Mouse (Mus musculus) hindbrain, embryonic 13.5 days (tissue): ENCODE data around the gene Utp11. TPM values are rescaled to one million over a fixed set of nuclear protein-coding genes. Genes with fewer than 3 reads are reported as not detected.

ENCODE experiments used
- ATAC-seq: fragments of 200-750 bp; cut with Nextera tagmentation; 2 replicates; pipeline ENCODE4 v1.8.0; 2017; ENCODE audit warnings: moderate TSS enrichment; ENCODE audit not compliant: low FRiP score
- H3K27ac ChIP-seq: fragments of 300-500 bp; sonication (generic); 2 replicates; pipeline ENCODE4 v1.5.1; 2015; ENCODE audit warnings: inconsistent platforms, mild to moderate bottlenecking, moderate library complexity
- H3K27me3 ChIP-seq: fragments of 300-500 bp; sonication (generic); 2 replicates; pipeline ENCODE4 v1.6.1; 2015; ENCODE audit warnings: mild to moderate bottlenecking, inconsistent platforms
- H3K36me3 ChIP-seq: fragments of 300-500 bp; sonication (generic); 2 replicates; pipeline ENCODE4 v1.6.1; 2015; ENCODE audit warnings: mild to moderate bottlenecking, inconsistent platforms
- H3K4me1 ChIP-seq: fragments of 300-500 bp; sonication (generic); replicated peaks from 2 replicates; pipeline ENCODE4 v1.6.1; 2015; ENCODE audit warnings: inconsistent platforms
- H3K4me2 ChIP-seq: fragments of 300-500 bp; sonication (generic); 2 replicates; pipeline ENCODE4 v1.6.1; 2015; ENCODE audit warnings: inconsistent platforms, mild to moderate bottlenecking, moderate library complexity
- H3K4me3 ChIP-seq: fragments of 300-500 bp; sonication (generic); 2 replicates; pipeline ENCODE4 v1.5.1; 2015; ENCODE audit warnings: mild to moderate bottlenecking, inconsistent platforms
- H3K9ac ChIP-seq: fragments of 300-500 bp; sonication (generic); 2 replicates; pipeline ENCODE4 v1.6.1; 2015; ENCODE audit warnings: mild to moderate bottlenecking, inconsistent platforms
- H3K9me3 ChIP-seq: fragments of 300-500 bp; sonication (generic); 2 replicates; pipeline ENCODE4 v1.6.1; 2016; ENCODE audit warnings: inconsistent platforms
- WGBS: fragments of 180-500 bp; shearing (Covaris S2); methylation state at CpG from one replicate; pipeline ENCODE4 v1.1.7; 2015; 5-methylcytosine and 5-hydroxymethylcytosine counted together
- polyA plus RNA-seq: library from polyadenylated mRNA; unstranded; fragments of >200 nt; fragmentation: Nextera tagmentation; extraction: Ambion mirVana; gene quantifications from 2 replicates; pipeline ENCODE4 v1.2.1, GENCODE M21; 2015

Utp11 gene
- polyA plus RNA-seq, 1 experiment from 2014 or later: 47.9 TPM

DNA sequence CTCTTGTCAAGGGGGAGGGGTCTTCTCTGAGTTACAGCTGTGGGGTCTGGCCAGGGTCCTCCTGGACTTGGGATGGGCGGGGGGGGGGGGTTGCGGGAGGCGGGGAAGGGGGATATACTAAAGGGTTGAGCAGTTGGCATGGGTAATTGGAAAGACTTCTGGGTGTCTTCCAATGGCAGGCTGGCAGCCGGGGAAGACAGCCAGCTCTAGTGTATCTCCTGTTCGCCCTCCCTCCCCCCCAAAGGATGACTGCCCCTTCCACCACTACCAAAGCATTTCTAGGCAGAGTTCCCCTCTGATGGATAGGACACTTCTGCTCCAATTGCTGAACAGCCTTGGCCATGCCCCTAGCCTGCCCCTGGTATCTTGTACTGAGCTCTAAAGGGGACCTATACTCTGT is 8.5 kb upstream of the Utp11 start:
- Histone ChIP-seq H3K4me2 (peak overlapping the region; percentile 97), H3K36me3 (no peaks in the 10 kb centered on the region), H3K27ac (no peak overlapping the region), H3K4me3 (peak overlapping the region; percentile 58; the same call in 1 of the 2 replicates), H3K9ac (peak overlapping the region; percentile 80; the same call in 1 of the 2 replicates), H3K9me3 (no peaks in the 10 kb centered on the region), H3K4me1 (peaks cover 41% of the 10 kb centered on the region), H3K27me3 (peaks cover 77% of the 10 kb centered on the region)
- 57% methylated on average over 5 of the region's 5 CpGs for WGBS
- no peak for ATAC-seq

DNA sequence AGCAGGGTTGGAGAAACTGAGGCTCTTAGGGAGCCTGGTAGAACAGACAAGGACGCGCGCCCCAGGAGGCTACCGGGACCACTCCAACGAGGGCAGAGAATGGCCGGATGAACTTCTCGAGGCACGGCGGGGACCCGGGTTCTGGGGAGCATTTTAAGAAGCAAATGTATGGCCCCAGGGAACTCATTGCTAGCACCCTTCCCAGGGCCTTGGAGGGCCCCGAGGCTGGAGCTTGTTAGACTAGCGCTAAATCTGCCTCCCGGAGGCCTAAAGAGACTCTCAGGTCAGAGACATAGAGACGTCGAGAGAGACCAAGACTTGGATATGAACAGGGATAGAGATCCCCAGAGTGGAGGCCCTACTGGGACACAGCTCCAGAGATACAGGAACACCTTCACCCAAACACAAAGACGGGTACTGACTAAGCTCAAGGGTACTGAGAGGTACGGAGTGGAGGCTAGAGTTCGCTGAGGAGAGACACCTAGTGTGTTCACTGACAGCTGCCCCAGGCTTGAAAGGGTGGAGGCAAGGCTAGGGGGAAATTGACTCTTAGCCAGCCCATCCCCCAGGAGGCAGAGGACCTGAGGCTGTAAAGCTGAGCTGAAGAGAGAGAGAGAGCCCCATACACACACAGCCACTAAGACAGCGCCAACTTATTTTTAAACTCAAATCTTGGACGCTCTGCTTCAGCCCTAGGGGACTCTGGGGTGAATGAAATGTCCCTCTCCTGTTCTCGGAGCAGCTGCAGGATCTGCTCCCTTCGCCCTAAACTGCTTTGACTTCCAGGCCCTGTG is 7.8 kb upstream of the Utp11 start:
- Histone ChIP-seq H3K4me1 (peaks cover 41% of the 10 kb centered on the region), H3K9ac (peak overlapping the region; percentile 80), H3K27me3 (peaks cover 79% of the 10 kb centered on the region), H3K36me3 (no peaks in the 10 kb centered on the region), H3K27ac (no peak overlapping the region), H3K4me2 (peak overlapping the region; percentile 97), H3K4me3 (peak overlapping the region; percentile 58), H3K9me3 (no peaks in the 10 kb centered on the region)
- ATAC-seq: no peak
- 4% methylated on average over 22 of the region's 22 CpGs for WGBS

GRCm38 (mm10) chr4:124700248-124700971 is 7.0 kb upstream of the Utp11 start, which contains the start of gene Fhl3:
Fhl3 (plus strand) TSS chr4:124700701.
- Histone ChIP-seq H3K4me2 (peak within 1 kb of the TSS; percentile 97), H3K4me1 (peaks cover 41% of the 10 kb centered on the region), H3K36me3 (no peaks in the 10 kb centered on the region), H3K27ac (no peak within 1 kb of the TSS; the same call in 1 of the 2 replicates), H3K27me3 (peaks cover 84% of the 10 kb centered on the region), H3K9me3 (no peaks in the 10 kb centered on the region), H3K9ac (peak within 1 kb of the TSS; percentile 80), H3K4me3 (peak within 1 kb of the TSS; percentile 58)
- under 1% methylated on average over 54 of the region's 59 CpGs for WGBS
- ATAC-seq: peak; percentile 26

DNA sequence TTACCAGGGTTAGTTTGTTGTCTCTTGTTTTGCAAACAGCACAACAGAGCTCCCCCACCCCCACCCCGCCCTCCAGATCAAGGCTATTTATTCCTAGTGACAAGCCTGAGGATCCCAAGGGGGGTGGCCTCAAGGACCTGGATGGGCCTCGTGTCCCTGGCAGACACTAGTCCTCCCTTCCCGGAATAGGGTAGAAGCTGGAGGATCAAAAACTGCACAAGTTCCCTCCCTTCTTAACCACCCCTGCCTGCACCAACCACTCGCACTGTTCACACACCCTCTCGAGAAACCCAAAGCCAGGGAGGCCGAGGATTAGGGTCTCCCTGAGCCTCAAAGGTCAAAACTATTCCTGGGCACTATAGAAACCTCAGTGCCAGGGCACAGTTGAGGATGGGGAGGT is 6.4 kb upstream of the Utp11 start:
- peaks cover 37% of the 10 kb centered on the region for H3K4me1 ChIP-seq
- H3K27me3 ChIP-seq: peaks cover 85% of the 10 kb centered on the region
- H3K4me3 ChIP-seq: peak overlapping the region; percentile 58
- H3K4me2 ChIP-seq: peak overlapping the region; percentile 97
- WGBS: 5% methylated on average over 6 of the region's 6 CpGs
- ATAC-seq: no peak
- no peaks in the 10 kb centered on the region for H3K36me3 ChIP-seq
- H3K27ac ChIP-seq: no peak overlapping the region
- H3K9ac ChIP-seq: peak overlapping the region; percentile 80; the same call in 1 of the 2 replicates
- H3K9me3 ChIP-seq: no peaks in the 10 kb centered on the region

DNA sequence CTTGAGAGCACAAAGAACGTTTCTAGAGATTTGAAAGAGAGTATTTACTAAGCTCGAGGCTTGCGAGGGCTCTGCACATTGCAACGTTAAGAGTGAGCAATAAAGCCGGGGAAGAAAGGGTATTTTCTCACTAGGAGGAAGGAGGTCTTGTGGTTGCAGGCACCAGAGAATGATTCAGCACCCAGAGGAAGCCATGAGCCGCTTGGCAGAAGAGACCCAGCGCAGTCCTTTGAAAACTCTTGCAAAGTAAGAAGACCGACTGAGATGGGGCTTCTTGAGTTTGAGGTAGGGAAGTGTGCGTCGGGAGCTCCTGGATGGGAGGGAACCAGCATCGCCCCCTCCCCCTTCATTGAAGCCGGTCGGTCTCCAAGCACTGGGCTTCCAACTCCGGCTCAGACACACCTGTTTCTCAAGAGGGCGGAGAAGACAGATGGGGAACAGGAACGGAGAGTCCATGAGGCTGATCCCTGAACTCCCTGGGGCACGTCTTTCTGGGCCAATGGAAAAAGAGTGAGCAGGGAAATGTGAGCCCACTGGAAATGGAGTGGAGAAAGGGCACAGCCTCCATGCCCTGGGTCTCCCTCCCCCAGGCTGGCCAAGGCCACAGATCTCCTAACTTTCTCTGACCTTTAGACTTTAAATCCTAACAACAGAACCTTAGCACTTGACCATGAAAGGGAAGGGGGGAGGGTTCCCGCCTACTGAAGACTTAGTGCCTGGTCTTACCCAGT is 2.6 kb upstream of the Utp11 start:
- H3K27me3 ChIP-seq: peaks cover 53% of the 10 kb centered on the region
- 17% methylated on average over 18 of the region's 18 CpGs for WGBS
- no peak overlapping the region for H3K4me2 ChIP-seq
- ATAC-seq: no peak
- H3K36me3 ChIP-seq: no peaks in the 10 kb centered on the region
- no peaks in the 10 kb centered on the region for H3K9me3 ChIP-seq
- no peak overlapping the region for H3K9ac ChIP-seq
- H3K27ac ChIP-seq: no peak overlapping the region
- peaks cover 31% of the 10 kb centered on the region for H3K4me1 ChIP-seq
- no peak overlapping the region for H3K4me3 ChIP-seq

GRCm38 (mm10) chr4:124694572-124694971 is 1.2 kb upstream of the Utp11 start:
- 84% methylated on average over 2 of the region's 2 CpGs for WGBS
- no peak overlapping the region for H3K4me2 ChIP-seq
- peaks cover 39% of the 10 kb centered on the region for H3K27me3 ChIP-seq
- H3K9ac ChIP-seq: no peak overlapping the region
- H3K4me1 ChIP-seq: peaks cover 21% of the 10 kb centered on the region
- no peaks in the 10 kb centered on the region for H3K9me3 ChIP-seq
- no peaks in the 10 kb centered on the region for H3K36me3 ChIP-seq
- no peak overlapping the region for H3K27ac ChIP-seq
- no peak overlapping the region for H3K4me3 ChIP-seq
- ATAC-seq: no peak

GRCm38 (mm10) chr4:124692416-124692861 is 961 bp downstream of the Utp11 start:
- no peak overlapping the region for H3K27ac ChIP-seq
- no peak for ATAC-seq
- H3K4me3 ChIP-seq: peak overlapping the region; percentile 93
- H3K4me2 ChIP-seq: peak overlapping the region; percentile 84
- WGBS: 79% methylated on average over 3 of the region's 3 CpGs
- no peaks in the 10 kb centered on the region for H3K9me3 ChIP-seq
- peak overlapping the region; percentile 96 for H3K9ac ChIP-seq
- peaks cover 21% of the 10 kb centered on the region for H3K4me1 ChIP-seq
- H3K36me3 ChIP-seq: peaks cover 9% of the 10 kb centered on the region
- H3K27me3 ChIP-seq: peaks cover 18% of the 10 kb centered on the region

DNA sequence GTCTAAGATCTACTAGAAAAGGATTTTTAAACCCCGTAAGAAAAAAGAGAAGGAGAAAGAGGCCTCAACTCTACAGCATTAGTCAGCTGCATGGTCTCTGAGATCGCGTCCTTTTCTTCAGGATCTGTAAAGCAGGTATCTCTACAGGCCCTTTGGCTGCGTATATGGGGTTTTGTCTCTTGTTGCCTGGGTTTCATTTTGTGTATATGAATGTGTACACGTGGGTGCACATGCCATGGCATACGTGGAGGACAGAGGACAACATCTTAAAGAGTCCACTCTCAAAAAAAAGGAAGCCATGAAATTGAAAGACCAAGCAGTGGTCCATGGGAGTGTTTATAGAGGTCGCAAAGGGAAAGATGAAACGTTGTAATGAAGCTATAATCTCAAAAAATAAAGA is 1.9 kb downstream of the Utp11 start:
- ATAC-seq: no peak
- H3K4me2 ChIP-seq: no peak overlapping the region
- no peak overlapping the region for H3K9ac ChIP-seq
- no peak overlapping the region for H3K4me3 ChIP-seq
- no peaks in the 10 kb centered on the region for H3K9me3 ChIP-seq
- H3K36me3 ChIP-seq: peaks cover 13% of the 10 kb centered on the region
- H3K27ac ChIP-seq: no peak overlapping the region
- peaks cover 17% of the 10 kb centered on the region for H3K27me3 ChIP-seq
- WGBS: 91% methylated on average over 8 of the region's 8 CpGs
- peaks cover 21% of the 10 kb centered on the region for H3K4me1 ChIP-seq

DNA sequence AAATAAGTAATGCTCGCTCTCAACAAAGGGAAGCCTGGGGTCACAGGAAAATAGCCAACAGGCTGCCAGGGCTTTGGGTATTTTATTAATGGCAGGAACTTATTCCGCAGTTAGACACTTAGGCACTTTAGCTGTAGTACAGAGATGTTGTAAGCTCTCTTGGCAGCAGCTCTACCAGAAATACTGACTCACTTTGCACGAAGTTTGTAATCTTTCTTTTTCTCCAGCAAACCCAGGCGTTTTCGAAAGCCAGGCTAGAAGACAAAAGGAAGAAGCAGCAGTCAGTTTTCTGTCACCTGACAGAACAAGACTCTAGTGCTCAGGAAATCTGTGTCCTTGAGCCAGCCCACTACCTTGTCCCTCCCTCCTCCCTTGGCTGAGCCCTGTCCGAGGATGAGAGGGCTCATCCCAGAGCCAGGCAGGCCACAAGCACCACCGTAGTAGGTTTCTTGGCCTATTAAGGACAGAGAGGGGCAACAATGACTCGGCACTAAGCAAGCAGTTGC is 7.5 kb downstream of the Utp11 start:
- no peaks in the 10 kb centered on the region for H3K9me3 ChIP-seq

DNA sequence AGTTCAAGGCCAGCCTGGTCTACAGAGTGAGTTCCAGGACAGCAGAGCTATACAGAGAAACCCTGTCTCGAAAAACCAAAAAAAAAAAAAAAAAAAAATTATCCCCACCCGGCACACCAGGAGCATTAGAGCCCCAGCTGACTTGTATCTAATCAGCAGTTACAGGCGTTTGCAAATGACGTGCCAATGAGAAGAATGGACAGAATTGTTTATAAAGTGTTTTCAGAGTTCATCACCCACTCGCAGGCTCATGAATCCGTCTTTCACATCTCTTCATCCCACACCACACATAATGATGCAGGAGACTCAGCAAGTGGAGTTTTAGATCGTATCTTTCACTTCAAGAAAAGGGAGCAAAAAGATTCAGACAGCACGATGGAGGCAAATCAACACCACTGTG is 7.9 kb downstream of the Utp11 start:
- H3K9ac ChIP-seq: no peak overlapping the region
- H3K4me3 ChIP-seq: no peak overlapping the region
- no peak overlapping the region for H3K4me2 ChIP-seq
- H3K4me1 ChIP-seq: no peaks in the 10 kb centered on the region
- no peaks in the 10 kb centered on the region for H3K27me3 ChIP-seq
- H3K27ac ChIP-seq: no peak overlapping the region
- H3K36me3 ChIP-seq: peaks cover 67% of the 10 kb centered on the region
- WGBS: 91% methylated on average over 8 of the region's 8 CpGs
- no peak for ATAC-seq
- no peaks in the 10 kb centered on the region for H3K9me3 ChIP-seq

More for the DNA sequence above, 7.5 kb downstream of the Utp11 start:
- Histone ChIP-seq H3K36me3 (peaks cover 62% of the 10 kb centered on the region), H3K27ac (no peak overlapping the region), H3K4me3 (no peak overlapping the region), H3K4me2 (no peak overlapping the region), H3K9ac (no peak overlapping the region), H3K4me1 (peaks cover 2% of the 10 kb centered on the region), H3K27me3 (no peaks in the 10 kb centered on the region)
- ATAC-seq: no peak
- WGBS: 84% methylated on average over 8 of the region's 8 CpGs

DNA sequence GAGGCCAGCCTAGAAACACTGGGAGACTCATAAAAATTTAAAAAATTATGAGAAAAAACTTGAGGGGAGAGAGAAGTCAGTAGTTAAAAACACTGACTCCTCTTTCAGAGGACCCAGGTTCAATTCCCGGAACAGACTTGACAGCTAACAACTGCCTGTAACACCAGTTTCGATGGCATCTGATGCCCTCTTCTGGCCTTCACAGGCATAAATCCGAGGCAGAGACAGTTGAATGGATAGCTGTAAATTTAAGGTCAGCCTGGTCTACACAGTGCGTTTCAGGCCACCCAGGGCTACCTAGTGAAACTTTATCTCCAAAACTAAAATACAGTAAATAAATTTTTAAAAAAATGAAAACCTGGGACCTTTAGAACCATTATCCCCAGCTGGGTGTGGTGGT is 8.4 kb downstream of the Utp11 start:
- Histone ChIP-seq H3K9me3 (no peaks in the 10 kb centered on the region), H3K27ac (no peak overlapping the region), H3K4me2 (no peak overlapping the region), H3K27me3 (no peaks in the 10 kb centered on the region), H3K36me3 (peaks cover 71% of the 10 kb centered on the region), H3K4me1 (no peaks in the 10 kb centered on the region), H3K9ac (no peak overlapping the region), H3K4me3 (no peak overlapping the region)
- 82% methylated on average over 4 of the region's 4 CpGs for WGBS
- no peak for ATAC-seq

DNA sequence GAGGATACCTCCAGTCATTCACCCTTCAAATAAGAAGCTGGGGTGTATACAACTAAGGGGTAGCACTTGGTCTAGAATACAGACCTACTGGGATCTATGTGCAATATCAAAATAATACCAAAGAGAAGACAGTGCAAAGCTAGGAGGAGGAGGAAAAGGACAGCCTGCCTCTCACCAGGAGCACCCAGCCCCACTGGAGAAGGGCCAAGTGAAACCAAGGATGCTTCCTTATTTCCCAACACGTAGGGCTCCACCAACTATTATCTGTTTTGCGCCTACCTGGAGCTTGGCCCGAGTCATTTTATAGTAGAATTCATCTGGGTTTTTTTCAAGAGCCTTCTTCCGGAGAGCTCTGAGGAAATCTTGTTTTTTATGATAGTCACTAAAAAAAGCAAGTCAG is 9.9 kb downstream of the Utp11 start:
- Histone ChIP-seq H3K4me1 (no peaks in the 10 kb centered on the region), H3K27me3 (no peaks in the 10 kb centered on the region), H3K9me3 (no peaks in the 10 kb centered on the region), H3K9ac (no peak overlapping the region), H3K4me2 (no peak overlapping the region), H3K27ac (no peak overlapping the region), H3K4me3 (no peak overlapping the region), H3K36me3 (peaks cover 86% of the 10 kb centered on the region)
- ATAC-seq: no peak
- 95% methylated on average over 4 of the region's 4 CpGs for WGBS
